Comparison of ENCODE assay signal across 15 mouse cellular contexts in genomic region chr2:13134890-13135289, GRCm38 (mm10).
"Had no signal": no experiment of that assay in that cellular context is flagged by ENCODE, and none has a peak within 500 bp of the region (broad histone marks: within the 10 kb centered on the region; RNA-seq: fewer than 3 reads in every experiment).

No protein-coding gene starts in this region.

- H3K36me3 ChIP-seq: neural tube, embryonic 15.5 days; stomach, embryonic 15.5 days had no signal

- DNase-seq: retina, postnatal 1 day; right cerebral cortex, adult 18-20 months; right cerebral cortex, postnatal 14 days; right cerebral cortex, postnatal 25 days; right cerebral cortex, postnatal 4 days; spleen, adult 18-20 months; thymus, adult 18-20 months; thymus, adult 2 months; thymus, postnatal 14 days; thymus, postnatal 25 days; thymus, postnatal 36 days; thymus, postnatal 4 days had no signal

- H3K27me3 ChIP-seq: neural tube, embryonic 15.5 days; stomach, embryonic 15.5 days had no signal

- H3K4me2 ChIP-seq: neural tube, embryonic 15.5 days; stomach, embryonic 15.5 days had no signal

- H3K9ac ChIP-seq: neural tube, embryonic 15.5 days; stomach, embryonic 15.5 days had no signal

- H3K4me1 ChIP-seq: stomach, embryonic 15.5 days had no signal

- H3K9me3 ChIP-seq: neural tube, embryonic 15.5 days; stomach, embryonic 15.5 days had no signal

- H3K27ac ChIP-seq: neural tube, embryonic 15.5 days; stomach, embryonic 15.5 days; stomach, postnatal 0 days had no signal

- H3K4me3 ChIP-seq: neural tube, embryonic 15.5 days; stomach, embryonic 15.5 days had no signal
